Mouse (Mus musculus) kidney, adult 2 months (tissue): Measurements from ENCODE around the gene Tbc1d24.

Source experiments
- CTCF ChIP-seq: fragments of 200-500 bp; conservative IDR thresholded peaks from 2 replicates; pipeline ENCODE4 v1.5.1; 2011; ENCODE audit warnings: low read depth, mild to moderate bottlenecking, control low read depth, low read length, moderate library complexity, mixed read lengths; ENCODE audit not compliant: insufficient read depth, insufficient read length
- POLR2A ChIP-seq: fragments of 200-500 bp; IDR thresholded peaks from one replicate; pipeline ENCODE4 v1.6.1; 2011; ENCODE audit warnings: low read depth, low read length, control low read depth

DNA sequence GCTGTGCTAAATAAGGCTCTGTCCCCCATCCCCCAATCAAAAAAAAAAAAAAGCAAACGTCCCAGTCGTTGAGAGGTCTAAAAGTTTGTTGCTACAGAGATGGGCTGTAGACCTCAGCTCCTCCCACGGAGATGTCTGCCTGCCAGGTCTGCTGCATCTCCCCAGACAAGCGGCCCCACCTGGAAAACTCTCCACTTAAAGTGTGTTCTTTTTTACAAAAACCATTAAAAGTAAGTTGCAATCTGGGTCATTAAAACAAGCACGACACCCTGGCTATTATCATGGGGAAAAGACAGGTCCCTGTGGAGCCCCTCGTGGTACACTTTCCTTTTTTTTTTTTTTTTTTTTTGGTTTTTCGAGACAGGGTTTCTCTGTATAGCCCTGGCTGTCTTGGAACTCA is 54.0 kb downstream of the Tbc1d24 start:
- no peak for TF ChIP-seq POLR2A
- no peak for TF ChIP-seq CTCF
